Mouse (Mus musculus): ENCODE measurements around the gene Spef1. TPM values are rescaled to one million over a fixed set of nuclear protein-coding genes. Genes with fewer than 3 reads are reported as not detected.

Spef1 gene
- total and polyA plus RNA-seq, 2 experiments from 2014 or later = 10.2 to 19.3 TPM

GRCm38 (mm10) chr2:131154036-131154435 lies 33.0 kb downstream of the Spef1 start:
- no peak overlapping the region for H3K4me2 ChIP-seq (ENCODE audit: low read depth, low read length, poor library complexity, severe bottlenecking)
- peaks cover 8% of the 10 kb centered on the region; the same call in 1 of the 2 replicates for H3K4me1 ChIP-seq (ENCODE audit: insufficient read depth, low read length)
- no peak overlapping the region for H3K27ac ChIP-seq (ENCODE audit: low read depth, low read length)
- no peaks in the 10 kb centered on the region for H3K9me3 ChIP-seq (ENCODE audit: low read length)
- H3K27me3 ChIP-seq (ENCODE audit: insufficient read depth, low read length) = no peaks in the 10 kb centered on the region
- WGBS = 87% methylated on average over 4 of the region's 4 CpGs
- H3K4me3 ChIP-seq (ENCODE audit: low read depth, low read length) = no peak overlapping the region
- H3K9ac ChIP-seq (replicated peaks; ENCODE audit: low read length, poor library complexity, severe bottlenecking) = no peak overlapping the region
- no peak for DNase-seq (ENCODE audit: low spot score)
- peaks cover 29% of the 10 kb centered on the region for H3K36me3 ChIP-seq (ENCODE audit: insufficient read depth, low read length)
- no peak for TF ChIP-seq CTCF (IDR thresholded peaks at IDR 0.05)
- no peak for ATAC-seq (ENCODE audit: low FRiP score)

GRCm38 (mm10) chr2:131152166-131152730 lies 34.8 kb downstream of the Spef1 start:
- no peaks in the 10 kb centered on the region for H3K4me1 ChIP-seq (ENCODE audit: insufficient read depth, low read length)
- 99% methylated on average over 7 of the region's 7 CpGs for WGBS
- TF ChIP-seq CTCF (IDR thresholded peaks at IDR 0.05) = no peak
- no peak overlapping the region for H3K27ac ChIP-seq (ENCODE audit: low read depth, low read length)
- H3K4me2 ChIP-seq (ENCODE audit: low read depth, low read length, poor library complexity, severe bottlenecking) = no peak overlapping the region
- no peak overlapping the region for H3K9ac ChIP-seq (replicated peaks; ENCODE audit: low read length, poor library complexity, severe bottlenecking)
- H3K9me3 ChIP-seq (ENCODE audit: low read length) = no peaks in the 10 kb centered on the region
- ATAC-seq (ENCODE audit: low FRiP score) (no peak), DNase-seq (ENCODE audit: low spot score) (no peak)
- peaks cover 47% of the 10 kb centered on the region for H3K36me3 ChIP-seq (ENCODE audit: insufficient read depth, low read length)
- no peaks in the 10 kb centered on the region for H3K27me3 ChIP-seq (ENCODE audit: insufficient read depth, low read length)
- no peak overlapping the region for H3K4me3 ChIP-seq (ENCODE audit: low read depth, low read length)

GRCm38 (mm10) chr2:131149254-131149578 lies 37.9 kb downstream of the Spef1 start:
- peaks cover 75% of the 10 kb centered on the region for H3K36me3 ChIP-seq (ENCODE audit: insufficient read depth, low read length)
- no peak for TF ChIP-seq CTCF (IDR thresholded peaks at IDR 0.05)
- 94% methylated on average over 3 of the region's 3 CpGs for WGBS

GRCm38 (mm10) chr2:131148353-131149253 lies 38.5 kb downstream of the Spef1 start:
- no peaks in the 10 kb centered on the region for H3K27me3 ChIP-seq (ENCODE audit: insufficient read depth, low read length)
- DNase-seq (ENCODE audit: low spot score) (no peak), ATAC-seq (ENCODE audit: low FRiP score) (no peak)
- no peak for TF ChIP-seq CTCF (IDR thresholded peaks at IDR 0.05)
- H3K4me2 ChIP-seq (ENCODE audit: low read depth, low read length, poor library complexity, severe bottlenecking) = no peak overlapping the region
- no peak overlapping the region for H3K27ac ChIP-seq (ENCODE audit: low read depth, low read length)
- H3K4me3 ChIP-seq (ENCODE audit: low read depth, low read length) = no peak overlapping the region
- no peak overlapping the region for H3K9ac ChIP-seq (replicated peaks; ENCODE audit: low read length, poor library complexity, severe bottlenecking)
- no peaks in the 10 kb centered on the region for H3K4me1 ChIP-seq (ENCODE audit: insufficient read depth, low read length)
- peaks cover 75% of the 10 kb centered on the region for H3K36me3 ChIP-seq (ENCODE audit: insufficient read depth, low read length)
- WGBS = 91% methylated on average over 8 of the region's 8 CpGs
- no peaks in the 10 kb centered on the region for H3K9me3 ChIP-seq (ENCODE audit: low read length)

More at GRCm38 (mm10) chr2:131149254-131149578, 37.9 kb downstream of the Spef1 start:
- Histone ChIP-seq H3K27ac (ENCODE audit: low read depth, low read length) (no peak overlapping the region), H3K4me2 (ENCODE audit: low read depth, low read length, poor library complexity, severe bottlenecking) (no peak overlapping the region), H3K27me3 (ENCODE audit: insufficient read depth, low read length) (no peaks in the 10 kb centered on the region), H3K9me3 (ENCODE audit: low read length) (no peaks in the 10 kb centered on the region), H3K4me3 (ENCODE audit: low read depth, low read length) (no peak overlapping the region), H3K4me1 (ENCODE audit: insufficient read depth, low read length) (no peaks in the 10 kb centered on the region), H3K9ac (replicated peaks; ENCODE audit: low read length, poor library complexity, severe bottlenecking) (no peak overlapping the region)
- DNase-seq (ENCODE audit: low spot score) (no peak), ATAC-seq (ENCODE audit: low FRiP score) (no peak)

- no peak for TF ChIP-seq CTCF (IDR thresholded peaks at IDR 0.05)
- WGBS = over 99% methylated on average over 8 of the region's 8 CpGs
- H3K4me2 ChIP-seq (ENCODE audit: low read depth, low read length, poor library complexity, severe bottlenecking) = no peak overlapping the region
- H3K27me3 ChIP-seq (ENCODE audit: insufficient read depth, low read length) = no peaks in the 10 kb centered on the region
- no peak overlapping the region for H3K9ac ChIP-seq (replicated peaks; ENCODE audit: low read length, poor library complexity, severe bottlenecking)
- no peaks in the 10 kb centered on the region for H3K4me1 ChIP-seq (ENCODE audit: insufficient read depth, low read length)
- ATAC-seq (ENCODE audit: low FRiP score) (no peak), DNase-seq (ENCODE audit: low spot score) (no peak)
- H3K36me3 ChIP-seq (ENCODE audit: insufficient read depth, low read length) = peaks cover 63% of the 10 kb centered on the region
- H3K4me3 ChIP-seq (ENCODE audit: low read depth, low read length) = no peak overlapping the region
- no peaks in the 10 kb centered on the region for H3K9me3 ChIP-seq (ENCODE audit: low read length)
- H3K27ac ChIP-seq (ENCODE audit: low read depth, low read length) = no peak overlapping the region
Measured at GRCm38 (mm10) chr2:131147043-131147365, 40.1 kb downstream of the Spef1 start.
